Mouse (Mus musculus) heart, postnatal 14 days (tissue): Measurements from ENCODE around the gene Dynlt1f. TPM values are rescaled to one million over a fixed set of nuclear protein-coding genes. Genes with fewer than 3 reads are reported as not detected.
"Not testable (repeated sequence)": the region's sequence is repeated elsewhere in the genome, so short reads cannot be mapped to it uniquely, and the experiment has no call there.

Experiments used
- DNase-seq, 2 experiments: peaks; one replicate each; pipeline ENCODE4 v3.0.0; 2021 to 2022
- intact Hi-C: fragments of 180-260 bp; cut with DNase I; formaldehyde crosslinking; loops from one replicate; pipeline ENCODE4 v1.15.1; 2025
- total RNA-seq, 2 experiments: library from RNA; stranded (reverse); gene quantifications; 2 replicates each; pipeline ENCODE4 v1.2.3; 2021

The Dynlt1f gene
- total RNA-seq, 2 experiments from 2014 or later = 73.6 to 75.8 TPM

- intact Hi-C loops, DNase-seq: not testable (repeated sequence)
Measured at GRCm38 (mm10) chr17:6635781-6636180, 19.9 kb downstream of the Dynlt1f start.

DNA sequence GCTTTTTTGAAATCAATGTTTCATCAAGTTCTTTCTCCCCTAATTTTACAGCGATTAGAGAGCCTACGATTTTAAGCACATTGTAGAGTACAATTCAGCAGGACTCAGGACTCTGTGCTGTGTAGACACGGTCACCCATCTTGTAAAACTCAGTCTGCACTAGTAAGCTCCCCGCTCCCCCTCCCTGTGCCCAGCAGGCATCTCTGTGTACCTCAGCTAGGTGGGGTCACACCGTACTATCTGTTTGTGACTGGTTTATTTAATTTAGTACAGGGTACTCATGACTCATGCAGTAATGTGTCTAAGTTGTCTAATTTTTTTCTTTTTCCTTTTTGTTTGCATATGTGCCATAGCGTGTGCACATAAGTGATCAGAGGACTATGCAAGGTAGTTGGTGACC is 22.9 kb downstream of the Dynlt1f start:
- intact Hi-C loops, DNase-seq: not testable (repeated sequence)

DNA sequence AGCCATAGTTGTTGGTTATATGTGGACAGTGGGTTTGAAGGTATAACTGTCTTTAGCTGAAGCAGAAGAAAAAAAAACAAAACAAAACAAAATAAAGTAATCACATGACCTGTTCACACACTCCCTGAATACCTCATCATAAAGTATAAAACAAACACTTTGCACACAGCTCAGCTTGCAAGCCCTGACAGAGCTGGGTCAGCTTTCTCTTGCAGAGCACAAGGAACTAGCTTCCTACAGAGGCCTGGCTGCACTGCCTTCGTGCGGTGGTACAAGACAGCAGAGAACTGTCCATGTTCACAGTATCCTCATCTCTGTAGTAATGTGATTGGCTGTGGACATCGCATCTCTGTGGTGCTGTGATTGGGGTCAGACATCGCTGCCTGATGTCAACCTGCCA is 25.3 kb downstream of the Dynlt1f start:
- intact Hi-C loops, DNase-seq: not testable (repeated sequence)

DNA sequence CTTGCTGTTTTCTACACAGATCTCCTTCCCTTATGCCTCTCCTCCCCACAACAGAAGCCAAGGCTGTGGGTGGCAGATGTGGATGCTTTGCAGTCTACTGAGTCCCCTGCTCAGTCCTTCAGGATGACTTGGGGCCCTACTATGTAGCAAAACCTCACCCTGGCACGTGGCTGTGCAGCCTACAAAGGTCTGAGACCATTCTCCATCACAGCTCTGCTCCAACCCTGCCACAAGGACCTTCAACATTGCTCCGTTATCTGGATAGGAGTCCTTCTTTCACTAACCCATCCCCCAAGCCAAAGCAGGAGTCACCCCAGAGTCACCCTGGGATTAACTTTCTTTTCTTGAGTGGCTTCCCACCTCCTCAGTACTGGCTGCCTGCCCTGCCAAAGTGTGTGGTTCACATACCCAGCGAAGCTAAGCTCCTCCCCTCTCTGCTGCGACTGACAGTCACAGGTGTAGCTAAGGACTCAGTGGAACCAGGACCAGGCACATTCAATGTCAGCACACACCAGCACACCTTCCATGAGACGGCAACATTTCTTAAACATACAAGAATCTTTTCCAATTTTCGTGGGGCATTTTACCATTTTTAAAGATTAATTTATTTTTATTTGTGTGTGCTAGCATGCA is 30.7 kb downstream of the Dynlt1f start:
- intact Hi-C loops, DNase-seq: not testable (repeated sequence)

GRCm38 (mm10) chr17:6621976-6622375 is 33.7 kb downstream of the Dynlt1f start:
- intact Hi-C loops, DNase-seq: not testable (repeated sequence)

DNA sequence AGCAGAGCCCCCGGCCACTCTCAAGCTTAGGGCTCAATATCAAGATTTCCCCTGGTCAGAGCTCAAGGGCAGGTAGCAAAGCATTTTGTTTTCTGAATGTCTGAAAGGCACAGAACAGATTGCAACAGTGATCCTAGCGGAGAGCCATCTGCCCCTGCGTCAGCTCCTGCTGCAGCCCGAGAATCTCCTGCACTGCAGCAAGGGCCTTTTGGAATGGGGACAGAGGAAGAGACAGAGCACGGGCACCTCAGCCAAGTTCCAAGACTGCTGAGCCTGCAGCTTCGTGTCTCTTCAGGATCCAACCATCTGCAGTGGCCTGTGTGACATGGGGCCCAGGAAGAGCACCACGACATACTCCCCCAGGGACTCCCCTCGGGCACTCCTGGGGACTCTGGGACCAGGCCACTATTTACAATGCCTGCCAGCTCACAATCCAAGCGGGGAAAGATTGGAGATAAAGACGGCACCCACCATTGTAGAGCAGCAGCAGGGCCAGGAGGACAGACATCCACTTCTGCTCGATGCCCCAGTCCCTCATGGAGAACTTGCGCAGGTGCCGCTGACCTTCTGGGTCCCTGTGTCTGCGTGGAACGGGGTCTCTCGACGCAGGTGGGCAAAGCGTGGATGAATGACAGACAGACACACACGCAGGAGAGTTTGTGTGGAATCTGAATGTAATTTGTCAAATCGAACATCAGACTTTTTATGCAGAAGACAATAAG is 34.8 kb downstream of the Dynlt1f start:
- DNase-seq, intact Hi-C loops: not testable (repeated sequence)

DNA sequence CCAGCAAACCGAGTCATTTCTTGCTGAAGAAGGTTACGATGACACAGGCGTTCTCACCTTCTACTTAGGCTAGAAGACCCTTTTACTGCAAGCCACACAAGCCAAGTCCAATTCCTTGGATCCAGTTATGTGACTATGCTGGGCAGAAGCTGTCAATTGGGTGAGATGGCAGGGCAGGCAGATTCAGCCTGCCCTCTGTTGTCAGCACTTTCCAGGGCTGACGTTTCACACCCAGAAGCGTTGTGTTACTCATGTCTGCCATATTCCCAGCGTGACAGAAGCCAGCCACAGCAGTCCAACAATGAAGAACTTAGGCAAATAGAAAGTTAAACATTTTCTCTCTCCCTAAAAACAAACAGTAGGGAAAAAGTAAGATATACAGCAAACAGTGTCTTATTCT is 35.7 kb downstream of the Dynlt1f start:
- DNase-seq = not testable (repeated sequence)

DNA sequence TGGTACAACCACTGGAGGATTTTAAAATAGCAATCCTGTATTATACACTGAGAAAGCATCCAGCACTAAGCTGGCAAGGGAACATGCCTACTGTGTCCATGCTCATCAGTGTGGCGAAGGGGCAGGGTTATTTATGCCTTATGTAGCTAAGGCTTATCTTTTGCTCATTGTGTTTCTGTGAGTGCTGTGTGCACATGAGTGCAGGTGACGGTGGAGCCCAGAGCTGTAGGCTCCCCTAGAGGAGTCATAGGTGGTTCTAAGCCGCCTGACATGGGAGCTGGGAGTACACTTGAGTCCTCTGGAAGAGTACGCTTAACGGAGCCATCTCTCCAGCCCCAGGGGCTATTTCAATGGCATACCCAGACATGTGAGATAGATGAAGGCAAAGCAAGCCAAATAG is 36.4 kb downstream of the Dynlt1f start:
- DNase-seq, intact Hi-C loops: not testable (repeated sequence)

More for the DNA sequence above, 35.7 kb downstream of the Dynlt1f start:
- intact Hi-C loops = not testable (repeated sequence)

DNA sequence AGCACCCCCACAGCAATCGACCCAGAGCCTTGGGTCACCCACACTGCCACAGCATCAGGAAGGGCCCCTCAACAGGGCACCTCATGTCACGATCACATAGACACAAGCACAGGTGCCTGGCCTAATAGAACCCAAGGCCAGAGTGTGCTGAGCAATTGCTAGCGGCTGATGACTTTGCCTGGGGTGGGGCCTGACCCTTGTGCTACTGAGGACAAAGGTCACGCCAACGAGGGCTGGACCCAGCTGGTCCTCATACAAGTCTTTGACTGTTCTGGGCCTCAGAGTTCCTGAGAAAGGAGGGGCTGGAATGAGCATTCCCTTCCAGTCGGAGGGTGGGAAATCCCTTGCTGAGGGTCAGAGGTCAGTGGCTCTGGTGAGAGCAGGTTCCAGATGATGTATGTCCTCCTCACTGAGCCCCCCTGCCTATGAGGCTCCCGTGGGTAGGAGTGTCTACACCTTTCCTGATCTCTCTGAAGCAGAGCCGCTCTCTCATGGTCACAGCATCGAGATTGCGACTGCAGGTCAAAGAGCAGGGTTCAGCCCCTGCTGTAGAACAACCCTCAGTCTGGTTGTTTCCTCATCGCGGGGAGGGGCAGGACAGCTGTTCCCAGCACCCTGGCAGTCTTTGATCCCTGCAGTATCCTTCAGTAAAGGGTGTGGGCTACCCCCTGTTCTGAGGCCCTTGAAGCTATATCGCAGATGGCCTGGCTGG is 37.9 kb downstream of the Dynlt1f start:
- intact Hi-C loops, DNase-seq: not testable (repeated sequence)

GRCm38 (mm10) chr17:6616731-6617130 is 39.0 kb downstream of the Dynlt1f start:
- intact Hi-C loops, DNase-seq: not testable (repeated sequence)

DNA sequence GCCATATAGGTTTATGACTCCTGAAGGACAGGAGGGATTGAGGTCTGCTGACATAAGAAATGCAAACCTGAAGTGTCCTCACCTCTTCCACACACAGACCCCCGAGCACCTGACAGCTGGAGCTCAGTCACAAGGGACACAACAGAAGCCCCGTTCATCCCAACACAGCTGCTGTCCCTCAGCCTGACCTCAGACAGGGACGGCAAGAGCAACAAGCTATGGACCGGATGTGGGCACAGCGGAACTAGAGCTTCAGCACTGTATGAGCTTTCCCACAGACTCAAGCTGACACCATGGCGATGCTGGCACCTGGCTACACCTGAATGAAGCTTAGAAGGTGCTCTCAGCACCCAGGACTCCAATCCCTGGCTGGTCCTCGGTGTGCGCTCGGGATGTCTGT is 41.4 kb downstream of the Dynlt1f start:
- intact Hi-C loops, DNase-seq: not testable (repeated sequence)

DNA sequence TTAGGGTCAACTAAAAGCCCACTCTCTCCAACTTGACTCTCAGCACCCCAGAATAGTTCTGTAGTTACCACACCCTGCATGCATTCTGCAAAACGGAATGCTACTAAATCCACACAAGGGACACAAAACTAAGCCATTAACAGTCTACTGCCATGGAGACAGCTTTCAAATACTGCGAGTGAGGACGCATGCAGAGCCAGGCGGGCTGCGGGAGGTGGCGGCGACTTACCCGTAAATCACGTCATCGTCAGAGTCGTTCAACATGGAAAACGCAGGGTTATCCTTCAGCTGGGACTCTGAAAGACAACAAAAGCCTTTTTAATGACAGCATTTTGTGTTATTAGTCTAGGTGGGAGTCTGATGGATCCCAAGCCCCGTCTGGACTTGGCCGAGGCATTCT is 42.2 kb downstream of the Dynlt1f start:
- intact Hi-C loops, DNase-seq: not testable (repeated sequence)

DNA sequence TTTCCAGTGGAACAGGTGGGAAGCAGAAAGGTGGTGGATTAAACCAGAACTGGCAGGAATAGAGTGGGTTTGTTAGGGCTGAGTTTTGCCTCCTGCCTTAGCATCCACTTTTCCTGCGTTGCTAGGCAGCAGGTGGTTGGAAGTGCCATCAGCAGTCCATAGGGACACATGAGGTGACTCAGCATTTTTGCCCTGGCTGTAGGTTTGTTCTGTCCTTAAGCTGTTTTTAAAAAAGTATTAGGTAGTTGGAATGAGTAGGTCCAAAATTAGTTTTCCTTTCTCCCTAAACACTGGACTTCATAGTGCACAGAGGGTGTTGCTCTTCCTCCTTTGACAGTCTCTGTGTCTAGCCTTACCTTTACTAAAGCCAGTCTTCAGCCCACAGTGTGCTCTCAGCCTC is 50.4 kb downstream of the Dynlt1f start:
- DNase-seq, intact Hi-C loops: not testable (repeated sequence)

GRCm38 (mm10) chr17:6602205-6602604 is 53.5 kb downstream of the Dynlt1f start:
- intact Hi-C loops = not testable (repeated sequence)

DNA sequence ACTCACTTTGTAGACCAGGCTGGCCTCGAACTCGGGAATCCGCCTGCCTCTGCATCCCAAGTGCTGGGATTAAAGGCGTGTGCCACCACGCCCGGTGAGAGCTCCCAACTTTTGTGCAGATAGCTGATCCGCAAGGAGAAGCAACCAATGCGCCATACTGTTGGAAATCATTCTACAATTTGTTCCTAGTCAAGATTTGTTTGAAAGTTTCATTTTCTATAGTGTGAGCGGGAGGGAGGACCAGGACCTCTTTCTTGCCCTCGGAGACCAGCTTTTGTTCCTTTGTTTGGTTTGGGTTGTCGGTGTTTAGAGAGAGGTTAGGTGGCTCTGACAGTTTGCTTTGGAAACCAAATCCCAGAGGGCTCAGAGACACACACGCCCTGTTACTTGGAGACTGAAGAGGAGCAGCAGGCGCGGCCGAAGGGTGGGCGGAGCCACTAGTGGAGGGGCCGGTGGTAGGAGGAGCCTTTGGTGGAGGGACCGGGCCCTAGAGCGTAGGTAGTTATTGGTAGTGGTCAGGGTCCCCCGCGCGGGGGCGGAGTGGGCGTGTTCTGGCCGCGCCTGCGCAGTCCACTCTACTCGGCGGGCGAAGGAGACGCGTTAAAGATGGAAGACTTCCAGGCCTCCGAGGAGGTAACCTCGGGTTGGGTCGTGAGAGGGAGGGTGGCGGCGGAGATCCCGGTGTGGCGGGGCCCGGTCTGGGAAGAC is 54.3 kb downstream of the Dynlt1f start, which contains the start of gene Dynlt1c:
Gene Dynlt1c, plus strand, starts transcription at position 468 of the 708 bp plus-strand sequence.
- DNase-seq = peak; percentile 77 to 78
- intact Hi-C loops = not testable (repeated sequence)

More at GRCm38 (mm10) chr17:6602205-6602604, 53.5 kb downstream of the Dynlt1f start:
- DNase-seq = not testable (repeated sequence)

DNA sequence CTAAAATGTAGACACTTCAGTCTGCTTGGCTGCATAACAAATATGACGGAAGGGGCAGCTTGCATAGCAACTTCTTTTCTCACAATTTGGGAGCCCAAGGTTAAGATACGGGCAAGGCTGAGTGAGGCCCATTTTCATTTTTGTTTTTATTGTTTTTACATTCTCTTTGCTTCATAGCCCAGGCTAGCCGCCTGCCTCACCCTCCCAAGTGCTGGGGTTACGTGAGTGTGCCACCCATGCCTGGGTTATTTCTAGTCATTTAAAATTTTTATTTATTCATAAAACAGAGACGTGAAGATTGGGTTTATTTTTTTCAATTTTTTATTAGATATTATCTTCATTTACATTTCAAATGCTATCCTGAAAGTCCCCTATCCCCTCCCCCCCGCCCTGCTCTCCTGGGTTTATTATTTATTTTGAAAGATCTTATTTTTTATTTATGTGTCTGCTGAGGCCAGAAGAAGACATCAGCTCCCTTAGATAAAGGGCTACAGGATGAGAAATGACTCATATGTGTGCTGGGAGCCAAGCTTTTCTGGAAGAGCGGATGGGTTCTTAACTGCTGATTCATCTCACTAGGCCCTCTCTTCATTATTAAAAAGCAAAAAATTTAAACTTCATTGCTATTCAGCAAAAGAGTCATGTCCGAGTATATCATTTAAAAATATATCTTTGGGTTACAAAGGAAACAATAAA is 55.3 kb downstream of the Dynlt1f start:
- peak; percentile 42 to 46 for DNase-seq
- intact Hi-C loops = not testable (repeated sequence)

DNA sequence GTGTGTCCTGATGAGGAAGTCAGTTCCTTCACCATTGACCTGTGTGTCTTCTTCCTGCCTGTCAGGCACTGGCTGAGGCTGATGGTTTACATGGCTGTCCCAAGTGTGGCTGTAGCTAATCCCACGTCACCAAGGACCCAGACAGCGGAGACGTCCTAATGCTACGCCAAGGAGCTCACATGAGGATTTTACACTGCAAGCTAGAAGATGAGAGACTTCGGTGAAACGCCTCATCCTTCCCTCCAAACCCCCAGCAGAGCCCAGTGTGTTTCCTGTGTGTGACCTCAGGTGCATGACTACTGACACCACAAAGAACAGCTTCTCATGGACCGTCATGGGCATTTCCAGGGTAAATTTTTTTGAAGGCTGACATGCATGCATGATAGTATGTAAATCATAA is 57.3 kb downstream of the Dynlt1f start:
- DNase-seq, intact Hi-C loops: not testable (repeated sequence)
